Mouse (Mus musculus) CH12.LX (cell line): ENCODE data around the gene Dnase2b. TPM values are rescaled to one million over a fixed set of nuclear protein-coding genes. Genes with fewer than 3 reads are reported as not detected.

ENCODE experiments used
- DNase-seq: peaks from one replicate; pipeline ENCODE4 v3.0.0-alpha.2; 2013; ENCODE audit errors: extremely low read depth
- H3K27ac ChIP-seq: 2 replicates; pipeline ENCODE4 v1.5.1; 2012; ENCODE audit warnings: low read depth, mild to moderate bottlenecking, control low read depth, moderate library complexity; ENCODE audit not compliant: insufficient read depth
- H3K27me3 ChIP-seq: replicated peaks from 2 replicates; pipeline ENCODE3; 2012; ENCODE audit warnings: inconsistent platforms
- H3K36me3 ChIP-seq, 2 experiments: replicated peaks in 1 of 2; 2 replicates each; pipeline versions ENCODE3 to v1.6.1; 2012; ENCODE audit warnings: inconsistent platforms in 1 of 2, low read length in 1 of 2, mild to moderate bottlenecking in 1 of 2, mixed read lengths in 1 of 2, moderate library complexity in 1 of 2; ENCODE audit not compliant: control insufficient read depth in 1 of 2, insufficient read depth in 1 of 2
- H3K4me1 ChIP-seq, 2 experiments: 2 replicates each; pipeline ENCODE4 v1.6.1; 2012; ENCODE audit warnings: inconsistent platforms in 1 of 2, moderate library complexity in 1 of 2; ENCODE audit not compliant: insufficient read depth in 2 of 2, control insufficient read depth in 1 of 2
- H3K4me2 ChIP-seq: 2 replicates; pipeline ENCODE4 v1.6.1; 2012; ENCODE audit warnings: low read depth, mild to moderate bottlenecking, control low read depth; ENCODE audit not compliant: poor library complexity, insufficient read depth, severe bottlenecking
- H3K4me3 ChIP-seq, 3 experiments: fragments of 150-350 bp in 1 of 3; sonication (generic) in 1 of 3; replicated peaks in 1 of 3; 2 replicates each; pipeline versions ENCODE3 to v1.5.1; 2011 to 2012; ENCODE audit warnings: low read depth in 2 of 3, low read length in 2 of 3, mild to moderate bottlenecking in 2 of 3, moderate library complexity in 2 of 3, control low read depth in 1 of 3, improper control_type of control experiment in 1 of 3, inconsistent platforms in 1 of 3, mixed read lengths in 1 of 3; ENCODE audit not compliant: poor library complexity in 1 of 3
- H3K79me2 ChIP-seq: replicated peaks from 2 replicates; pipeline ENCODE4 v1.6.1; 2012; ENCODE audit warnings: mild to moderate bottlenecking, moderate library complexity; ENCODE audit not compliant: control insufficient read depth, poor library complexity, insufficient read depth, severe bottlenecking; ENCODE audit errors: extremely low read depth
- H3K9ac ChIP-seq: 2 replicates; pipeline ENCODE4 v1.6.1; 2012; ENCODE audit warnings: low read depth, mild to moderate bottlenecking, control low read depth, moderate library complexity; ENCODE audit not compliant: insufficient read depth
- H3K9me3 ChIP-seq: replicated peaks from 2 replicates; pipeline ENCODE3; 2012; ENCODE audit warnings: low read length, inconsistent platforms, mixed read lengths
- BHLHE40 ChIP-seq: IDR thresholded peaks from 2 replicates; pipeline ENCODE4 v1.6.1; 2011; ENCODE audit warnings: mild to moderate bottlenecking, low read depth, low read length, improper control_type of control experiment
- CHD2 ChIP-seq: IDR thresholded peaks from 2 replicates; pipeline ENCODE4 v1.6.1; 2011; ENCODE audit warnings: low read length, improper control_type of control experiment
- CTCF ChIP-seq, 2 experiments: IDR thresholded peaks in 1 of 2; conservative IDR thresholded peaks in 1 of 2; 2 replicates each; pipeline ENCODE4 v1.5.1; 2011 to 2012; ENCODE audit warnings: low read depth in 2 of 2, low read length in 2 of 2, improper control_type of control experiment in 1 of 2, inconsistent platforms in 1 of 2, mild to moderate bottlenecking in 1 of 2, moderate library complexity in 1 of 2
- EP300 ChIP-seq: IDR thresholded peaks from 2 replicates; pipeline ENCODE4 v1.6.1; 2011; ENCODE audit warnings: low read length, improper control_type of control experiment
- ETS1 ChIP-seq: conservative IDR thresholded peaks from 2 replicates; pipeline ENCODE4 v1.6.1; 2012; ENCODE audit warnings: low read depth, mild to moderate bottlenecking, inconsistent platforms, low read length, improper control_type of control experiment, moderate library complexity
- HCFC1 ChIP-seq: IDR thresholded peaks from 2 replicates; pipeline ENCODE4 v1.6.1; 2012; ENCODE audit warnings: low read depth, mild to moderate bottlenecking, inconsistent platforms, low read length, improper control_type of control experiment
- IRF4 ChIP-seq: IDR thresholded peaks from 2 replicates; pipeline ENCODE4 v1.6.1; 2014; ENCODE audit warnings: low read depth, mild to moderate bottlenecking, inconsistent platforms, low read length, improper control_type of control experiment
- JUND ChIP-seq: conservative IDR thresholded peaks from 2 replicates; pipeline ENCODE4 v1.6.1; 2011; ENCODE audit warnings: low read depth, low read length, improper control_type of control experiment
- KAT2A ChIP-seq: IDR thresholded peaks from 2 replicates; pipeline ENCODE4 v1.6.1; 2012; ENCODE audit warnings: low read length, improper control_type of control experiment, inconsistent platforms; ENCODE audit not compliant: insufficient replicate concordance
- MAFK ChIP-seq: IDR thresholded peaks from 2 replicates; pipeline ENCODE4 v1.6.1; 2011; ENCODE audit warnings: low read length, improper control_type of control experiment; ENCODE audit not compliant: insufficient replicate concordance
- MAZ ChIP-seq: IDR thresholded peaks from 2 replicates; pipeline ENCODE4 v1.6.1; 2012; ENCODE audit warnings: low read depth, mild to moderate bottlenecking, inconsistent platforms, low read length, improper control_type of control experiment, moderate library complexity
- MEF2A ChIP-seq: IDR thresholded peaks from 2 replicates; pipeline ENCODE4 v1.6.1; 2014; ENCODE audit warnings: low read depth, mild to moderate bottlenecking, inconsistent platforms, low read length, improper control_type of control experiment, borderline replicate concordance
- MXI1 ChIP-seq: IDR thresholded peaks from 2 replicates; pipeline ENCODE4 v1.6.1; 2011; ENCODE audit warnings: mild to moderate bottlenecking, low read depth, low read length, improper control_type of control experiment
- PAX5 ChIP-seq: IDR thresholded peaks from 2 replicates; pipeline ENCODE4 v1.6.1; 2012; ENCODE audit warnings: low read length, inconsistent platforms, mixed read lengths
- POLR2A ChIP-seq: IDR thresholded peaks from 2 replicates; pipeline ENCODE4 v1.6.1; 2011; ENCODE audit warnings: low read depth, mild to moderate bottlenecking, improper control_type of control experiment, low read length
- RCOR1 ChIP-seq: conservative IDR thresholded peaks from 2 replicates; pipeline ENCODE4 v1.6.1; 2012; ENCODE audit warnings: low read depth, mild to moderate bottlenecking, inconsistent platforms, low read length, improper control_type of control experiment
- SMC3 ChIP-seq: IDR thresholded peaks from 2 replicates; pipeline ENCODE4 v1.6.1; 2011; ENCODE audit warnings: low read depth, low read length, improper control_type of control experiment
- TBP ChIP-seq: conservative IDR thresholded peaks from 2 replicates; pipeline ENCODE4 v1.6.1; 2011; ENCODE audit warnings: low read depth, low read length, improper control_type of control experiment
- UBTF ChIP-seq: IDR thresholded peaks from 2 replicates; pipeline ENCODE4 v1.6.1; 2012; ENCODE audit warnings: low read depth, mild to moderate bottlenecking, inconsistent platforms, low read length, improper control_type of control experiment, moderate library complexity
- USF1 ChIP-seq: IDR thresholded peaks from 2 replicates; pipeline ENCODE4 v1.6.1; 2014; ENCODE audit warnings: low read depth, mild to moderate bottlenecking, inconsistent platforms, low read length, improper control_type of control experiment
- USF2 ChIP-seq: conservative IDR thresholded peaks from 2 replicates; pipeline ENCODE4 v1.6.1; 2011; ENCODE audit warnings: low read depth, low read length, improper control_type of control experiment
- ZC3H11A ChIP-seq: IDR thresholded peaks from 2 replicates; pipeline ENCODE4 v1.6.1; 2012; ENCODE audit warnings: low read depth, mild to moderate bottlenecking, inconsistent platforms, low read length, improper control_type of control experiment
- ZKSCAN1 ChIP-seq: IDR thresholded peaks from 2 replicates; pipeline ENCODE4 v1.6.1; 2012; ENCODE audit warnings: low read depth, inconsistent platforms, low read length, improper control_type of control experiment, borderline replicate concordance
- ZNF384 ChIP-seq: IDR thresholded peaks from 2 replicates; pipeline ENCODE4 v1.6.1; 2012; ENCODE audit warnings: low read depth, low read length, improper control_type of control experiment, inconsistent platforms
- dilution Hi-C: fragments of 300-500 bp; cut with MboI; formaldehyde crosslinking; loops from 2 replicates; pipeline ENCODE4 v1.14.3; 2020; ENCODE audit warnings: low sequenced_read_pairs; ENCODE audit not compliant: extremely low pct_unique_long_range_greater_than_20kb, extremely low pct_ligation_motif_present
- in situ Hi-C: fragments of 300-500 bp; cut with MboI; formaldehyde crosslinking; loops from 3 replicates; pipeline ENCODE4 v1.14.3; 2019; ENCODE audit warnings: low sequenced_read_pairs, low pct_ligation_motif_present, low pct_unique_long_range_greater_than_20kb, mixed read lengths
- polyA plus RNA-seq: library from polyadenylated mRNA; unstranded; fragments of >175 nt; gene quantifications from 2 replicates; pipeline ENCODE4 v1.2.1, GENCODE M21; 2012; ENCODE audit warnings: low read depth; ENCODE audit not compliant: insufficient read length
- total RNA-seq, 2 experiments: library from RNA; depleted of rRNA; stranded (reverse); fragments of 300-350 nt in 1 of 2; fragments of >200 nt in 1 of 2; gene quantifications; 2 replicates each; pipeline ENCODE4 v1.2.3; 2012 to 2014

The Dnase2b gene
- total and polyA plus RNA-seq, 3 experiments, result not detected

GRCm38 (mm10) chr3:146661001-146661400 is 45.6 kb upstream of the Dnase2b start:
- Histone ChIP-seq H3K4me1 (peaks cover 0 to 16% of the 10 kb centered on the region in 2 experiments; a peak in 3 of 4 replicates), H3K27ac (no peak overlapping the region), H3K9me3 (no peaks in the 10 kb centered on the region), H3K9ac (no peak overlapping the region), H3K27me3 (no peaks in the 10 kb centered on the region), H3K4me2 (no peak overlapping the region), H3K79me2 (no peaks in the 10 kb centered on the region)
- DNase-seq, result no peak
- TF ChIP-seq SMC3 (no peak), ETS1 (no peak), EP300 (no peak), MAFK (no peak), PAX5 (no peak), MXI1 (no peak), MAZ (no peak), UBTF (no peak), USF2 (no peak), ZNF384 (no peak), JUND (no peak), ZC3H11A (no peak), CTCF (conservative IDR thresholded peaks at IDR 0.05 in 1 of 2, IDR thresholded peaks at IDR 0.05 in 1 of 2; ENCODE audit: low read depth in 2 of 2, low read length in 2 of 2) (no peak), USF1 (no peak), IRF4 (no peak), CHD2 (no peak), RCOR1 (no peak), ZKSCAN1 (no peak)
- TF ChIP-seq, all 38 proteins: peak for 0
- dilution Hi-C loops, result no loop called here
- Histone ChIP-seq H3K36me3 (no peaks in the 10 kb centered on the region), H3K4me3 (no peak overlapping the region)
- in situ Hi-C loops, result no loop called here

- Histone ChIP-seq H3K27ac (no peak overlapping the region), H3K9ac (no peak overlapping the region), H3K4me1 (peaks cover 7 to 26% of the 10 kb centered on the region in 2 experiments), H3K79me2 (no peaks in the 10 kb centered on the region)
- no peak for DNase-seq
- dilution Hi-C loops, result no loop called here
- TF ChIP-seq EP300 (no peak), TBP (no peak), KAT2A (no peak), MEF2A (no peak), ZC3H11A (no peak), POLR2A (no peak), HCFC1 (no peak), JUND (no peak), MAZ (no peak), BHLHE40 (no peak)
- TF ChIP-seq, all 38 proteins: peak for 0
- H3K36me3 ChIP-seq, result no peaks in the 10 kb centered on the region
- H3K9me3 ChIP-seq, result no peaks in the 10 kb centered on the region
- H3K4me2 ChIP-seq, result no peak overlapping the region
- H3K4me3 ChIP-seq, result no peak overlapping the region
- no peaks in the 10 kb centered on the region for H3K27me3 ChIP-seq
- in situ Hi-C loops, result no loop called here
These were observed 43.9 kb upstream of the Dnase2b start for GRCm38 (mm10) chr3:146659321-146659720.
